Mouse (Mus musculus): ENCODE measurements around the gene Etnk1.

GRCm38 (mm10) chr6:143265482-143265881 is 98.5 kb downstream of the Etnk1 start:
- no peak for TF ChIP-seq POLR2A (IDR thresholded peaks at IDR 0.05; ENCODE audit: control insufficient read depth, extremely low read depth, insufficient read depth, low read length, poor library complexity)
- TF ChIP-seq CTCF (IDR thresholded peaks at IDR 0.05; ENCODE audit: borderline replicate concordance, control insufficient read depth, extremely low read depth, insufficient read depth, low read length, poor library complexity), result no peak
